Mouse (Mus musculus): ENCODE measurements around the gene Aldh3b2. TPM values are rescaled to one million over a fixed set of nuclear protein-coding genes. Genes with fewer than 3 reads are reported as not detected.
"Not testable (repeated sequence)": the region's sequence is repeated elsewhere in the genome, so short reads cannot be mapped to it uniquely, and the experiment has no call there.

The Aldh3b2 gene
- polyA plus RNA-seq, 1 experiment from 2014 or later: 11.7 TPM

- no peaks in the 10 kb centered on the region for H3K4me1 ChIP-seq (ENCODE audit: control insufficient read depth, insufficient read depth, low read length)
- H3K9ac ChIP-seq (replicated peaks; ENCODE audit: low read depth, low read length): no peak overlapping the region
- H3K27ac ChIP-seq (ENCODE audit: low read length): no peak overlapping the region
- no peak overlapping the region for H3K4me3 ChIP-seq (ENCODE audit: low read depth, low read length)
- H3K9me3 ChIP-seq (ENCODE audit: control insufficient read depth, low read depth, low read length): no peaks in the 10 kb centered on the region
- H3K36me3 ChIP-seq (ENCODE audit: control insufficient read depth, insufficient read depth, low read length): no peaks in the 10 kb centered on the region
- ATAC-seq (ENCODE audit: insufficient number of reproducible peaks, insufficient read depth, low FRiP score, low read depth): no peak
- H3K4me2 ChIP-seq (replicated peaks; ENCODE audit: low read depth, low read length): no peak overlapping the region
- H3K27me3 ChIP-seq (ENCODE audit: control insufficient read depth, insufficient read depth, low read length): no peaks in the 10 kb centered on the region
- WGBS: 26% methylated on average over 1 of the region's 1 CpGs
These were observed 20.0 kb upstream of the Aldh3b2 start for GRCm38 (mm10) chr19:3952099-3952498.

GRCm38 (mm10) chr19:3955033-3955432, 17.1 kb upstream of the Aldh3b2 start:
- Histone ChIP-seq H3K9ac (replicated peaks; ENCODE audit: low read depth, low read length) (no peak overlapping the region), H3K4me3 (ENCODE audit: low read depth, low read length) (no peak overlapping the region), H3K36me3 (ENCODE audit: control insufficient read depth, insufficient read depth, low read length) (no peaks in the 10 kb centered on the region), H3K9me3 (ENCODE audit: control insufficient read depth, low read depth, low read length) (no peaks in the 10 kb centered on the region), H3K27me3 (ENCODE audit: control insufficient read depth, insufficient read depth, low read length) (no peaks in the 10 kb centered on the region), H3K4me1 (ENCODE audit: control insufficient read depth, insufficient read depth, low read length) (no peaks in the 10 kb centered on the region), H3K4me2 (replicated peaks; ENCODE audit: low read depth, low read length) (no peak overlapping the region), H3K27ac (ENCODE audit: low read length) (no peak overlapping the region)
- no peak for ATAC-seq (ENCODE audit: insufficient number of reproducible peaks, insufficient read depth, low FRiP score, low read depth)
- 67% methylated on average over 3 of the region's 3 CpGs for WGBS

- Histone ChIP-seq H3K27me3 (ENCODE audit: control insufficient read depth, insufficient read depth, low read length) (no peaks in the 10 kb centered on the region), H3K4me1 (ENCODE audit: control insufficient read depth, insufficient read depth, low read length) (no peaks in the 10 kb centered on the region), H3K4me2 (replicated peaks; ENCODE audit: low read depth, low read length) (no peak overlapping the region), H3K9me3 (ENCODE audit: control insufficient read depth, low read depth, low read length) (no peaks in the 10 kb centered on the region), H3K27ac (ENCODE audit: low read length) (no peak overlapping the region), H3K9ac (replicated peaks; ENCODE audit: low read depth, low read length) (no peak overlapping the region), H3K36me3 (ENCODE audit: control insufficient read depth, insufficient read depth, low read length) (no peaks in the 10 kb centered on the region), H3K4me3 (ENCODE audit: low read depth, low read length) (no peak overlapping the region)
- 40% methylated on average over 4 of the region's 4 CpGs for WGBS
- ATAC-seq (ENCODE audit: insufficient number of reproducible peaks, insufficient read depth, low FRiP score, low read depth): no peak
These were observed 16.3 kb upstream of the Aldh3b2 start for GRCm38 (mm10) chr19:3955804-3956203.

DNA sequence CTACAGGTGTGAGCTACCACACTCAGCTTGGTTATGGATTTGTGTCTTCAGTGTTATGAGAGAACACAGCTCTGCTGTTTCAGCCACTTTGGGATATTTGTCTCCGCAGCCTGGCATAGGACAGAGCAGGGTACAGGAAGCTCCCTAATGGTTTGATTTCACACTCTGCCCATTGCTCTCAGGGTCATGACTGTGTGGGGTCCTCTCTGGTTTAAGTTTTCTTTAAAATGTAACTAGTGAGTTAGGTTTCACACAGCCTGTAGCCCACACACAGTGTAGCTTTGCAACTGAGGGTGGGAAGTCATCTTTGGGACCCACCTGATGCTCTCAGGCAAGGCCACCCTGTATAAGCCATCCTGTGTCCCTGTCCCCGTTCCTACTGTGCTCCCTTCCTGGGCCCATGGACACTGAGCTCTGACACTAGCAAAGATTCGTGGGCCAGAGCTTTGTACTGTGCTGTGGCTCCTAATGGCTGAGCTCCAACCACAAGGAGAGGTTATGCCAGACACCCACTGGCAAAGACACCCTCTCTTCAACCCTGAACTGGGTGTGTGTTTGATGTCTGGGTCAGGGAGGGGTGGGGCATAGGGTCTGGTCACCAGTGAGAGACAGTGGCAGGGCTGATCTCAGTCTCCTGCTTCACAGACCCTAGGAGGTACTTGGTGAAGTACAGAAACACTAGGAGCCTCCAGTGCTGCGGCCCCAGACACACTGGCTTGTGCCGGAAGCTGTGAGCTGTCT, 14.7 kb upstream of the Aldh3b2 start:
- not testable (repeated sequence) for H3K9ac ChIP-seq (replicated peaks; ENCODE audit: low read depth, low read length); H3K27me3 ChIP-seq (ENCODE audit: control insufficient read depth, insufficient read depth, low read length); H3K4me2 ChIP-seq (replicated peaks; ENCODE audit: low read depth, low read length); H3K36me3 ChIP-seq (ENCODE audit: control insufficient read depth, insufficient read depth, low read length); H3K27ac ChIP-seq (ENCODE audit: low read length); H3K9me3 ChIP-seq (ENCODE audit: control insufficient read depth, low read depth, low read length); H3K4me1 ChIP-seq (ENCODE audit: control insufficient read depth, insufficient read depth, low read length); H3K4me3 ChIP-seq (ENCODE audit: low read depth, low read length)
- ATAC-seq (ENCODE audit: insufficient number of reproducible peaks, insufficient read depth, low FRiP score, low read depth): 0 out of 2 replicates have a peak, but pooled peaks have one; percentile 6
- WGBS: 76% methylated on average over 5 of the region's 5 CpGs

- Histone ChIP-seq H3K4me2 (replicated peaks; ENCODE audit: low read depth, low read length) (no peak within 1 kb of the TSS), H3K36me3 (ENCODE audit: control insufficient read depth, insufficient read depth, low read length) (no peaks in the 10 kb centered on the region), H3K27ac (ENCODE audit: low read length) (no peak within 1 kb of the TSS), H3K9me3 (ENCODE audit: control insufficient read depth, low read depth, low read length) (no peaks in the 10 kb centered on the region), H3K4me3 (ENCODE audit: low read depth, low read length) (no peak within 1 kb of the TSS), H3K9ac (replicated peaks; ENCODE audit: low read depth, low read length) (no peak within 1 kb of the TSS), H3K4me1 (ENCODE audit: control insufficient read depth, insufficient read depth, low read length) (no peaks in the 10 kb centered on the region), H3K27me3 (ENCODE audit: control insufficient read depth, insufficient read depth, low read length) (no peaks in the 10 kb centered on the region)
- 65% methylated on average over 4 of the region's 4 CpGs for WGBS
- no peak for ATAC-seq (ENCODE audit: insufficient number of reproducible peaks, insufficient read depth, low FRiP score, low read depth)
These were observed 13.7 kb upstream of the Aldh3b2 start, which contains the start of gene Aldh3b3 for GRCm38 (mm10) chr19:3958470-3958869. Aldh3b3 (plus strand) TSS chr19:3958645.

GRCm38 (mm10) chr19:3959030-3959429, 13.1 kb upstream of the Aldh3b2 start:
- no peaks in the 10 kb centered on the region for H3K9me3 ChIP-seq (ENCODE audit: control insufficient read depth, low read depth, low read length)
- ATAC-seq (ENCODE audit: insufficient number of reproducible peaks, insufficient read depth, low FRiP score, low read depth): no peak
- no peaks in the 10 kb centered on the region for H3K36me3 ChIP-seq (ENCODE audit: control insufficient read depth, insufficient read depth, low read length)
- H3K27ac ChIP-seq (ENCODE audit: low read length): no peak overlapping the region
- no peaks in the 10 kb centered on the region for H3K27me3 ChIP-seq (ENCODE audit: control insufficient read depth, insufficient read depth, low read length)
- H3K4me2 ChIP-seq (replicated peaks; ENCODE audit: low read depth, low read length): no peak overlapping the region
- H3K9ac ChIP-seq (replicated peaks; ENCODE audit: low read depth, low read length): no peak overlapping the region
- H3K4me1 ChIP-seq (ENCODE audit: control insufficient read depth, insufficient read depth, low read length): no peaks in the 10 kb centered on the region
- no peak overlapping the region for H3K4me3 ChIP-seq (ENCODE audit: low read depth, low read length)

DNA sequence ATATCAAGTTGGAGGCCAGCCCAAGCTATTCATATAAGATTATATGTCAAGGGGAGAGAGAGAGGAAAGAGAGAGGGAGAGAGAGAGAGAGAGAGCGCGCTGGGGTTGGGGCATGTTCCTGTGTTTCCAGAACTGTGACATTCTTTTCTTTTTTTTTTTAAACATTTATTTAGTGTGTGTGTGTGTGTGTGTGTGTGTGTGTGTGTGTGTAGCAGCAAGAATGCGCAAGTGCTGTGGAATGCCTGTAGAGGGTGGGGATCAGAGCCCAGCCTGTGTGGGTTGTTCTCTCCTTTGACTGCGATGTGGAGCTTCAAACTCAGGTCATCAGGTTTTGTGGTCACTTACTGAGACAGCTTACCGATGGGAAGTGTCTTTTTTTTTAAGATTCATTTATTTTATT, 11.9 kb upstream of the Aldh3b2 start:
- 76% methylated on average over 5 of the region's 5 CpGs for WGBS
- Histone ChIP-seq H3K4me2 (replicated peaks; ENCODE audit: low read depth, low read length) (no peak overlapping the region), H3K9me3 (ENCODE audit: control insufficient read depth, low read depth, low read length) (no peaks in the 10 kb centered on the region), H3K4me1 (ENCODE audit: control insufficient read depth, insufficient read depth, low read length) (no peaks in the 10 kb centered on the region), H3K27ac (ENCODE audit: low read length) (no peak overlapping the region), H3K4me3 (ENCODE audit: low read depth, low read length) (no peak overlapping the region), H3K9ac (replicated peaks; ENCODE audit: low read depth, low read length) (no peak overlapping the region), H3K36me3 (ENCODE audit: control insufficient read depth, insufficient read depth, low read length) (no peaks in the 10 kb centered on the region), H3K27me3 (ENCODE audit: control insufficient read depth, insufficient read depth, low read length) (no peaks in the 10 kb centered on the region)
- no peak for ATAC-seq (ENCODE audit: insufficient number of reproducible peaks, insufficient read depth, low FRiP score, low read depth)

DNA sequence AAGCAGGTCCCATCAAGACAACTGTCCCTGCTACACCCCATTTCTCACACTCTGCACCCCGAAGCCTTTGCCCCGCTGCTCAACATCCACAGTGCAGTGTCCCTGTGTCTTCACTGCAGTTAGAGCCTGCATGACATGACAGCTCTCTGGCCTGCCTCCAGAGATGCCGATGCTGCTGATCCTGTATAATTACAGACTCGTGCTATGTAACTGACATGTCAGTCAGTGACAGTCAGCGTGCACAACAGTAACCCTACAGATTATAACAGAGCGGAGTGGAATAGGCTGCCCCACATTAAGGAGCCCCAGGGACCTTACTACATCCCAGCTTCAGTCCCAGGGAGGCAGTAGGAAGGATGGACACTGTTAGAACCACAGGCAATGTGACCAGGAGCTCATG, 10.3 kb upstream of the Aldh3b2 start:
- not testable (repeated sequence) for ATAC-seq (ENCODE audit: insufficient number of reproducible peaks, insufficient read depth, low FRiP score, low read depth); H3K4me1 ChIP-seq (ENCODE audit: control insufficient read depth, insufficient read depth, low read length); H3K36me3 ChIP-seq (ENCODE audit: control insufficient read depth, insufficient read depth, low read length); H3K27me3 ChIP-seq (ENCODE audit: control insufficient read depth, insufficient read depth, low read length); H3K27ac ChIP-seq (ENCODE audit: low read length); H3K9ac ChIP-seq (replicated peaks; ENCODE audit: low read depth, low read length); H3K9me3 ChIP-seq (ENCODE audit: control insufficient read depth, low read depth, low read length); H3K4me2 ChIP-seq (replicated peaks; ENCODE audit: low read depth, low read length); H3K4me3 ChIP-seq (ENCODE audit: low read depth, low read length)
- WGBS: 90% methylated on average over 6 of the region's 6 CpGs

GRCm38 (mm10) chr19:3962469-3962868, 9.7 kb upstream of the Aldh3b2 start:
- no peak overlapping the region for H3K27ac ChIP-seq (ENCODE audit: low read length)
- H3K27me3 ChIP-seq (ENCODE audit: control insufficient read depth, insufficient read depth, low read length): no peaks in the 10 kb centered on the region
- no peak for ATAC-seq (ENCODE audit: insufficient number of reproducible peaks, insufficient read depth, low FRiP score, low read depth)
- no peaks in the 10 kb centered on the region for H3K4me1 ChIP-seq (ENCODE audit: control insufficient read depth, insufficient read depth, low read length)
- H3K4me3 ChIP-seq (ENCODE audit: low read depth, low read length): no peak overlapping the region
- H3K4me2 ChIP-seq (replicated peaks; ENCODE audit: low read depth, low read length): no peak overlapping the region
- 13% methylated on average over 2 of the region's 2 CpGs for WGBS
- H3K36me3 ChIP-seq (ENCODE audit: control insufficient read depth, insufficient read depth, low read length): no peaks in the 10 kb centered on the region
- H3K9me3 ChIP-seq (ENCODE audit: control insufficient read depth, low read depth, low read length): no peaks in the 10 kb centered on the region
- no peak overlapping the region for H3K9ac ChIP-seq (replicated peaks; ENCODE audit: low read depth, low read length)

All from stomach, embryonic 14.5 days (tissue).